Mouse (Mus musculus) adrenal gland, postnatal 14 days (tissue): Measurements from ENCODE around the gene Prcd. TPM values are rescaled to one million over a fixed set of nuclear protein-coding genes. Genes with fewer than 3 reads are reported as not detected.
A peak's percentile ranks its signal among the peaks of the same experiment; 100 is the strongest.
"Not testable (repeated sequence)": the region's sequence is repeated elsewhere in the genome, so short reads cannot be mapped to it uniquely, and the experiment has no call there.

ENCODE experiments used
- DNase-seq: peaks from one replicate; pipeline ENCODE4 v3.0.0; 2021; ENCODE audit warnings: mixed read lengths
- total RNA-seq: library from RNA; stranded (reverse); gene quantifications from 2 replicates; pipeline ENCODE4 v1.2.3, GENCODE M21; 2021

Gene Prcd
- total RNA-seq, 1 experiment from 2014 or later: 6.1 TPM

GRCm38 (mm10) chr11:116648213-116648921 lies 5.0 kb upstream of the Prcd start:
- peak; percentile 37 for DNase-seq

- no peak for DNase-seq
These were observed 4.4 kb upstream of the Prcd start for GRCm38 (mm10) chr11:116648976-116649375.

GRCm38 (mm10) chr11:116649711-116650337 lies 3.5 kb upstream of the Prcd start:
- DNase-seq: no peak

- DNase-seq: no peak
These were observed 2.5 kb upstream of the Prcd start for GRCm38 (mm10) chr11:116650811-116651210.

GRCm38 (mm10) chr11:116651339-116651738 lies 2.0 kb upstream of the Prcd start:
- DNase-seq: no peak

GRCm38 (mm10) chr11:116652330-116653098 lies 820 bp upstream of the Prcd start:
- no peak for DNase-seq

- DNase-seq: peak; percentile 72
These were observed 431 bp downstream of the Prcd start for GRCm38 (mm10) chr11:116653709-116654221.

- DNase-seq: peak; percentile 55
These were observed 1.0 kb downstream of the Prcd start, which contains the start of gene Cygb for GRCm38 (mm10) chr11:116654255-116654821. Gene Cygb (minus strand): TSS chr11:116654313.

GRCm38 (mm10) chr11:116656348-116657191 lies 3.2 kb downstream of the Prcd start:
- DNase-seq: peak; percentile 78

GRCm38 (mm10) chr11:116657311-116658223 lies 4.2 kb downstream of the Prcd start:
- peak; percentile 96 for DNase-seq

- no peak for DNase-seq
These were observed 4.9 kb downstream of the Prcd start for GRCm38 (mm10) chr11:116658238-116658637.

- no peak for DNase-seq
These were observed 5.8 kb downstream of the Prcd start for GRCm38 (mm10) chr11:116659027-116659621.

- DNase-seq: no peak
These were observed 6.8 kb downstream of the Prcd start for GRCm38 (mm10) chr11:116660181-116660580.

GRCm38 (mm10) chr11:116661291-116661947 lies 8.1 kb downstream of the Prcd start:
- DNase-seq: peak; percentile 68

GRCm38 (mm10) chr11:116661948-116662377 lies 8.6 kb downstream of the Prcd start:
- DNase-seq: peak; percentile 80

- DNase-seq: no peak
These were observed 12.0 kb downstream of the Prcd start for GRCm38 (mm10) chr11:116665289-116665688.

- peak; percentile 41 for DNase-seq
These were observed 13.2 kb downstream of the Prcd start for GRCm38 (mm10) chr11:116666566-116666965.

GRCm38 (mm10) chr11:116667012-116667411 lies 13.7 kb downstream of the Prcd start:
- DNase-seq: not testable (repeated sequence)

- DNase-seq: no peak
These were observed 14.6 kb downstream of the Prcd start for GRCm38 (mm10) chr11:116667930-116668329.
